Mouse (Mus musculus) liver, embryonic 13.5 days (tissue): ENCODE results near the gene Dqx1. TPM values are rescaled to one million over a fixed set of nuclear protein-coding genes. Genes with fewer than 3 reads are reported as not detected.
A peak's percentile ranks its signal among the peaks of the same experiment; 100 is the strongest.

Source experiments
- ATAC-seq: fragments of 200-750 bp; cut with Nextera tagmentation; 2 replicates; pipeline ENCODE4 v1.8.0; 2017; ENCODE audit warnings: low read depth, mild to moderate bottlenecking, moderate number of reproducible peaks, moderate library complexity
- DNase-seq: peaks from one replicate; pipeline ENCODE4 v3.0.0; 2022
- H3K27ac ChIP-seq: fragments of 300-500 bp; sonication (generic); 2 replicates; pipeline ENCODE4 v1.5.1; 2015; ENCODE audit warnings: moderate library complexity, mild to moderate bottlenecking, inconsistent platforms
- H3K27me3 ChIP-seq: fragments of 300-500 bp; sonication (generic); 2 replicates; pipeline ENCODE4 v1.6.1; 2015; ENCODE audit warnings: mild to moderate bottlenecking, inconsistent platforms
- H3K36me3 ChIP-seq: fragments of 300-500 bp; sonication (generic); 2 replicates; pipeline ENCODE4 v1.6.1; 2015; ENCODE audit warnings: mild to moderate bottlenecking, inconsistent platforms
- H3K4me1 ChIP-seq: fragments of 300-500 bp; sonication (generic); replicated peaks from 2 replicates; pipeline ENCODE4 v1.6.1; 2015; ENCODE audit warnings: inconsistent platforms
- H3K4me2 ChIP-seq: fragments of 300-500 bp; sonication (generic); 2 replicates; pipeline ENCODE4 v1.6.1; 2015; ENCODE audit warnings: inconsistent platforms, mild to moderate bottlenecking, moderate library complexity
- H3K4me3 ChIP-seq: fragments of 300-500 bp; sonication (generic); replicated peaks from 2 replicates; pipeline ENCODE4 v1.5.1; 2015; ENCODE audit warnings: mild to moderate bottlenecking, inconsistent platforms
- H3K9ac ChIP-seq: fragments of 300-500 bp; sonication (generic); 2 replicates; pipeline ENCODE4 v1.6.1; 2015; ENCODE audit warnings: mild to moderate bottlenecking, inconsistent platforms
- H3K9me3 ChIP-seq: fragments of 300-500 bp; sonication (generic); replicated peaks from 2 replicates; pipeline ENCODE4 v1.6.1; 2016; ENCODE audit warnings: inconsistent platforms
- WGBS: fragments of 180-500 bp; shearing (Covaris S2); methylation state at CpG from one replicate; pipeline ENCODE4 v1.1.7; 2015; ENCODE audit not compliant: insufficient replicate concordance; 5-methylcytosine and 5-hydroxymethylcytosine counted together
- polyA plus RNA-seq: library from polyadenylated mRNA; unstranded; fragments of >200 nt; fragmentation: Nextera tagmentation; extraction: Ambion mirVana; gene quantifications from 2 replicates; pipeline ENCODE4 v1.2.1, GENCODE M21; 2015

Gene Dqx1
- polyA plus RNA-seq = 5.3 and 5.6 TPM in 2 replicates

DNA sequence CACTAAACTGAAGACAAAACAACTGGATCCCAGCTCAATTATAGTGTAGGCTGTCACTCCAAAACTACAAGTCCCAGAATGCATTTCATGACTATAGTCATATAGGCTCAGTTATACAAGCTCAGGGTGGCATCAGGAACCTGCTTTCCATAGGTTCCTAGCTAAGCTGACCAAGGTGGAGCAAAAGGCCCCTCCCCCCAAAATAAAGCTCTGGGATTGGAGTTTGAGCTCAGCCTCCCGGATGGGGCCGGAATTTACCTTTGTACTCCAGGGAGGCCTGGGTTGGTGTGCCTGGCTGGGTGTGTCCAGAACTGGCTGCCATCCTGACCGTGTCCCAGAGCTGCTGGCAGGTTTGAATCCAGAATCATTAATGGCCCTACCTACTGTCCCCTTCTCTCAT, at the start of gene Dqx1:
TSS of gene Dqx1 (plus strand) at position 55 of the 400 bp plus-strand sequence.
- WGBS = 73% methylated on average over 3 of the region's 3 CpGs
- H3K9ac ChIP-seq = peak within 1 kb of the TSS; percentile 100

DNA sequence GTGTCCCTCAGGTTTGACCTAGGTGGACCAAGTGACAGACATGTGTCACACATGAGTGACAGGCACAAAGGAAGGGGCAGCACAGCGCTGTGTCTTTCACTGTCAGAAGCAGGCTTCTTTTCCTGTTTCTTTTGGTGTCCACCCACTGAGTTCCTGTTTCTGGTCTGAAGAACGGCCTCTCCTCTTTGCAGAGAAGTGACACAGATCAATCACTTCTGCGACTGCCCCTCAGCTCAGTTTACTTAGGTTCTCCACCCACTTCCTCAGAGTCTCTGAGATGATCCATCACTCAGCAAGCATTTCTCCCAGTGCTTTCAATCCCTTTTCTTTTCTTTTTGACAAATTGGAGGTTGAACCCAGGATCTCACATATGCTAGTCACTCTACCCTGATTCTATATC, 49.0 kb upstream of the Dqx1 start:
- 31% methylated on average over 3 of the region's 3 CpGs for WGBS
- Histone ChIP-seq H3K9ac (no peak overlapping the region), H3K36me3 (no peaks in the 10 kb centered on the region), H3K27ac (peak overlapping the region; percentile 99), H3K9me3 (no peaks in the 10 kb centered on the region), H3K4me3 (no peak overlapping the region), H3K4me2 (no peak overlapping the region), H3K27me3 (no peaks in the 10 kb centered on the region), H3K4me1 (peaks cover 74% of the 10 kb centered on the region)
- no peak for ATAC-seq
- DNase-seq = no peak

More for the DNA sequence above, at the start of gene Dqx1:
- DNase-seq = no peak
- Histone ChIP-seq H3K36me3 (peaks cover 33% of the 10 kb centered on the region), H3K4me2 (peak within 1 kb of the TSS; percentile 51), H3K27ac (peak within 1 kb of the TSS; percentile 56), H3K9me3 (no peaks in the 10 kb centered on the region), H3K4me1 (peaks cover 44% of the 10 kb centered on the region), H3K27me3 (peaks cover 32% of the 10 kb centered on the region), H3K4me3 (peak within 1 kb of the TSS; percentile 100)
- no peak for ATAC-seq

GRCm38 (mm10) chr6:83010010-83010409, 47.6 kb upstream of the Dqx1 start:
- H3K4me3 ChIP-seq = peak overlapping the region; percentile 23
- H3K4me1 ChIP-seq = peaks cover 71% of the 10 kb centered on the region
- peak overlapping the region; percentile 51 for H3K4me2 ChIP-seq
- no peaks in the 10 kb centered on the region for H3K36me3 ChIP-seq
- peak overlapping the region; percentile 99 for H3K27ac ChIP-seq
- no peaks in the 10 kb centered on the region for H3K27me3 ChIP-seq
- H3K9me3 ChIP-seq = no peaks in the 10 kb centered on the region
- ATAC-seq (no peak), DNase-seq (no peak)
- 19% methylated on average over 7 of the region's 7 CpGs for WGBS
- peak overlapping the region; percentile 52 for H3K9ac ChIP-seq

DNA sequence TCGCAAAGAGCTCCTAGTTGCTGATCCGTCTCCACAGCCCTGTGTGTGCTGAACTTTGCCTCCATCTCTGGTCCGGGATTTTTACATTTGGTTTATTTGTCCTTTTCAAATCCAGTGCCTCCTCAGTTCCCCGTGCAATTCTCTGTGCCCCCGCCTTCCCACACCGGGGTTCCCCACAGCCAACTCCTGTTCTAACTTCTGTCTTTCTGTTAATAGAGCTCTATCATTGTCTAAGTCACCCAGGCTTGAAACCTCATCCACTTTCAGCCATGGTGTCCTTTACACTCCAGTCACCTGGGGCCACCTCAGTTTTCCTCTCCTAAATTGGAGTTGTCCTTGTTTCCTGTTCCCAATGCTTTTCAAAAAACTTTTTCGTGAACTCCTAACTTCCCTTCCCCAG, 46.4 kb upstream of the Dqx1 start:
- peaks cover 77% of the 10 kb centered on the region for H3K4me1 ChIP-seq
- H3K9ac ChIP-seq = peak overlapping the region; percentile 3; the same call in 1 of the 2 replicates
- H3K27me3 ChIP-seq = no peaks in the 10 kb centered on the region
- DNase-seq (no peak), ATAC-seq (no peak)
- 0 out of 2 replicates have a peak overlapping the region, but pooled peaks have one; percentile 7 for H3K4me2 ChIP-seq
- H3K27ac ChIP-seq = peak overlapping the region; percentile 99
- 79% methylated on average over 7 of the region's 7 CpGs for WGBS
- no peaks in the 10 kb centered on the region for H3K9me3 ChIP-seq
- no peak overlapping the region for H3K4me3 ChIP-seq
- no peaks in the 10 kb centered on the region for H3K36me3 ChIP-seq

DNA sequence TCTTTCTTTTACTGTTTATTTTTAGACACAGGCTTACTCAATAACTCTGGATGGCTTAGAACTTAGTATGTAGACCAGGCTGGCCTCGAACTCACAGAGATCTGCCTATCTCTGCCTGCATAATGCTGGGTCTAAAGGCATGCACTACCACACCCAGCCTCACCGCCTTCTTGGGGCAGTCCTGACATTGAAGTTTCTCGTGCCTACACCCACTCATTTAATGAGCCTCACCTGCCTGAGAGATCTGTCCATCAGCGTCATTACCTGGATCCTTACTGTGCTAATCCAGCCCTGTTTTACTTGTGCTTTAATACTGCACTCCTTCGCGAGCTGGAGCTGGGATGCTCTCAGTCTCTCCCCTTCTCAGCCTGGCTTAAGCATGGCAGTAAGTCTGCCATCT, 45.9 kb upstream of the Dqx1 start:
- ATAC-seq = no peak
- H3K9me3 ChIP-seq = no peaks in the 10 kb centered on the region
- H3K4me1 ChIP-seq = peaks cover 82% of the 10 kb centered on the region
- H3K36me3 ChIP-seq = no peaks in the 10 kb centered on the region
- peak overlapping the region; percentile 99 for H3K27ac ChIP-seq
- no peak for DNase-seq
- no peak overlapping the region for H3K4me3 ChIP-seq
- no peak overlapping the region for H3K4me2 ChIP-seq
- H3K27me3 ChIP-seq = no peaks in the 10 kb centered on the region
- H3K9ac ChIP-seq = peak overlapping the region; percentile 46
- 57% methylated on average over 6 of the region's 6 CpGs for whole genome bisulfite sequencing

DNA sequence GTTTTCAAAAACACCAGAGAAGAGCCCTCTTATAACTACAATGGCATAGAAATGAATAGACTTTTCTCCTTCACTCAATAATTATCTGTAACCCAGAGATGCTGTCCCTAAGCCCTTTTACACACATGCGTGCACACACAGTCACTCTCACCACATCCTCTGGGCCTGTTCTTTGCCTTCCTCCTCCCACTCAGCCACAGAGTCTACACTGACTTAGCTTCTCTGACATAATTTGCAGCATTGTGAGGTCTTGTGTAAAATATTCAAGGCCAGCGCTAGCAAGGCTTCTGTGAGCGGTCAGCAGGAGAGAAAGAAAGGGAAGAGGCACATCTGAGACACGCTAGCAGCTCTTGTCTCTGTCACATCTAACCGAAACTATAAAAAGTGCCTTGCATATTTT, 44.2 kb upstream of the Dqx1 start:
- no peaks in the 10 kb centered on the region for H3K36me3 ChIP-seq
- H3K27me3 ChIP-seq = no peaks in the 10 kb centered on the region
- peak overlapping the region; percentile 99 for H3K27ac ChIP-seq
- no peaks in the 10 kb centered on the region for H3K9me3 ChIP-seq
- ATAC-seq (no peak), DNase-seq (no peak)
- H3K4me3 ChIP-seq = no peak overlapping the region
- peak overlapping the region; percentile 54 for H3K4me2 ChIP-seq
- 58% methylated on average over 5 of the region's 5 CpGs for WGBS
- peak overlapping the region; percentile 70 for H3K9ac ChIP-seq
- peaks cover 96% of the 10 kb centered on the region for H3K4me1 ChIP-seq

DNA sequence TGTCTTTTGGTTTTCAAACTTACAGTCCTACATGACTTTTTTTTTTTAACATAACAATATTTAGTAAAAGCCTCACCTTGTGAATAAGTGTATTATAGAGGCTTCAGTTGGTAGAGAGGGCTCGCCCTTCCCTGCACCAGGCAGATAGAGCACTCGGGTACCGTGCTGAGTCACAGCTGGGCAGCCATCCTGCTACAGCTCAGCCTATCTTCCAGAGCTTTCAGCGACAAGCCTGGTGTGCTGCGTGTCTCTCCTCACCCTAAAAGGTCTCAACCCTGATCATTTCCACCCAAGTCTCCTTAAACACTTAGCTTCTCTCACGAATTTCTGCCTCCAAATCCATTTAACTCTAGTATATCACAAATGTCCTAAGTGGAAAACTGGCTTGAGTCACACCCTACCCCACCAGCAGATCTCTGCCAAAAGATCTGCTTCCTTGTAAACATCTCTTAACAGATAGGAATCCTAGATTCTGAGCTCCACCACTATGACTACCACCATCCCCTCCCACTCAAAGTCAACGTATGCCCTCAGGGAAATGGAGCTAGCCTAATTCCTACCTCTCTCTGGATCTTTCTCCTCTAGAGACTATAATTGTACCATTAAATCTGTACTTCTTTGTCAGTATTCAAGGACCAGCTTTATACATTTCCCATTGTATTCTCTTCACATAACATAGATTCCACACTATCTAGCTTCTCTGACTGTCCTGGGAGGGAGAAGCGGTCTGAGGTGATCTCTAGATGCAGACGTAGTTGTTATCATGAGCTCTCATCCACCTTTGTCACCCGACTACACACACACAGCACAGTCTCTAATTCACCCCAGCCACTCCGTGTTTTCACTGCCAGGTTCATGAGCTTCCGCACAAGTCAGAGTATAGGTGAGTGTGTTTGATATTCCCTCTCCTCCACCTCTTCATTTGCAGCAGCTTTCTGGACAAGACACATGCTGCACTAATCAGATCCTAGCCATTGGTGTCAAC, 42.9 kb upstream of the Dqx1 start:
- Histone ChIP-seq H3K9ac (peak overlapping the region; percentile 72), H3K27me3 (no peaks in the 10 kb centered on the region), H3K4me2 (peak overlapping the region; percentile 60), H3K36me3 (no peaks in the 10 kb centered on the region), H3K9me3 (no peaks in the 10 kb centered on the region), H3K27ac (peak overlapping the region; percentile 99), H3K4me1 (peaks cover 96% of the 10 kb centered on the region), H3K4me3 (peak overlapping the region; percentile 38)
- DNase-seq (peak; percentile 84), ATAC-seq (peak; percentile 96)
- WGBS = 11% methylated on average over 12 of the region's 12 CpGs

- Histone ChIP-seq H3K27me3 (no peaks in the 10 kb centered on the region), H3K9me3 (no peaks in the 10 kb centered on the region), H3K9ac (peak overlapping the region; percentile 72), H3K4me1 (peaks cover 96% of the 10 kb centered on the region), H3K4me2 (peak overlapping the region; percentile 60), H3K27ac (peak overlapping the region; percentile 99), H3K36me3 (no peaks in the 10 kb centered on the region), H3K4me3 (peak overlapping the region; percentile 41)
- ATAC-seq (no peak), DNase-seq (no peak)
- WGBS = 71% methylated on average over 2 of the region's 2 CpGs
These were observed 41.9 kb upstream of the Dqx1 start for GRCm38 (mm10) chr6:83015749-83016148.

DNA sequence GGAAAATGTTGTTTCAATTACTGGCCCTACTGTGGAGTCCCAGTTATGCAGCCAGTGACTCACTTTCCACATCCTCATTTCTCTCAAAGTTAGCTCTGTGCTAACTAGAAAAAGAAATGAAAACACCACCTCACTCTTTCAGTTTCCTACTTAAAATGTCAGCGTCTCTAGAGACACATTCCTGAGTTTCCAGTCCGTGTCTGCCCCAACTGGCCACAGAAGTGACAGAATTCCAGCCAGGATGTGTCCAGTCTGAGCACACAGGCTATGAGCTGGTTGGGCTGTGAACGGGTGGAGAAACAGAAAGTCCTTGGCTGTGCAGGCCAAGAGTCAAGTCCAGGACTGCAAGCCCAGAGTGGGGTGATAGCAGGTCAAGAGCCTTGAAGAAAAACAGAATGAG, 40.5 kb upstream of the Dqx1 start:
- H3K4me2 ChIP-seq = no peak overlapping the region; the same call in 1 of the 2 replicates

GRCm38 (mm10) chr6:83019044-83019443, 38.6 kb upstream of the Dqx1 start:
- 58% methylated on average over 3 of the region's 3 CpGs for WGBS
- H3K27ac ChIP-seq = peak overlapping the region; percentile 99
- DNase-seq (no peak), ATAC-seq (no peak)
- no peaks in the 10 kb centered on the region for H3K36me3 ChIP-seq
- no peak overlapping the region for H3K9ac ChIP-seq
- H3K9me3 ChIP-seq = no peaks in the 10 kb centered on the region
- peaks cover 96% of the 10 kb centered on the region for H3K4me1 ChIP-seq
- H3K4me2 ChIP-seq = no peak overlapping the region
- no peaks in the 10 kb centered on the region for H3K27me3 ChIP-seq
- H3K4me3 ChIP-seq = no peak overlapping the region

More for the DNA sequence above, 40.5 kb upstream of the Dqx1 start:
- 75% methylated on average over 3 of the region's 3 CpGs for WGBS
- H3K36me3 ChIP-seq = no peaks in the 10 kb centered on the region
- ATAC-seq (no peak), DNase-seq (no peak)
- H3K9me3 ChIP-seq = no peaks in the 10 kb centered on the region
- peaks cover 96% of the 10 kb centered on the region for H3K4me1 ChIP-seq
- peak overlapping the region; percentile 44; the same call in 1 of the 2 replicates for H3K9ac ChIP-seq
- no peak overlapping the region for H3K4me3 ChIP-seq
- peak overlapping the region; percentile 99 for H3K27ac ChIP-seq
- no peaks in the 10 kb centered on the region for H3K27me3 ChIP-seq

- H3K9ac ChIP-seq = peak overlapping the region; percentile 30; the same call in 1 of the 2 replicates
- no peaks in the 10 kb centered on the region for H3K9me3 ChIP-seq
- H3K4me2 ChIP-seq = peak overlapping the region; percentile 36
- H3K27ac ChIP-seq = peak overlapping the region; percentile 91
- H3K4me1 ChIP-seq = peaks cover 99% of the 10 kb centered on the region
- ATAC-seq (peak; percentile 65), DNase-seq (peak; percentile 63)
- WGBS = 36% methylated on average over 6 of the region's 6 CpGs
- no peaks in the 10 kb centered on the region for H3K36me3 ChIP-seq
- H3K27me3 ChIP-seq = no peaks in the 10 kb centered on the region
- H3K4me3 ChIP-seq = no peak overlapping the region
These were observed 37.5 kb upstream of the Dqx1 start for GRCm38 (mm10) chr6:83020121-83020520.
